Mouse (Mus musculus) testis, adult 2 months (tissue): ENCODE results near the gene Hdac9.

Experiments used
- CTCF ChIP-seq: fragments of 200-500 bp; IDR thresholded peaks from 2 replicates; pipeline ENCODE4 v1.5.1; 2012; ENCODE audit warnings: low read depth, mild to moderate bottlenecking, inconsistent platforms, low read length, moderate library complexity; ENCODE audit not compliant: control insufficient read depth, insufficient read depth, insufficient replicate concordance
- POLR2A ChIP-seq: fragments of 200-500 bp; IDR thresholded peaks from 2 replicates; pipeline ENCODE4 v1.6.1; 2012; ENCODE audit warnings: low read depth, mild to moderate bottlenecking, inconsistent platforms, low read length, moderate library complexity; ENCODE audit not compliant: control insufficient read depth

DNA sequence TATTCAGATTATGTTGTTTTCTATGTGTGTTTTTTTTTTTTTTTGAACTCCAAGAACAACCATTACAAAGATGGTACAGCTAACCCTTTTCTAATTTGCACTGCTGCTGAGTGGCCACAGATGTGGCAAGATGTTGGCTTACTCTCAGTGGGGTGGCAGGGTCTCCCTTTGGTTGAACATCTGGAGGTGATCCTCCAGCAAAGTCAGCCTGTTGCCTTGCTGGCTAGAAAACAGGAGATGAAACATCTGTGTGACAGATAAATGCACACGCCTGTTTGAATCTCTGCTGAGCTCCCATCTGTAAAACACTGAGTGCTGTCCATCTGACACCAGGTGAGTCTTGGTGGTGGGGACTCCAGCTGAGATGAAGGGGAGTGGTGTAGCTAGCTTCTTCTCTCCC lies 537.2 kb downstream of the Hdac9 start:
- TF ChIP-seq POLR2A = no peak
- TF ChIP-seq CTCF = no peak
